Mouse (Mus musculus): ENCODE measurements at regions not wholly inside any gene's neighbourhood (a gene's known extent, or its start where the extent isn't known, plus 50 kb on each side); places are given as distances from the start of the nearest gene placed in this dataset.

- DNase-seq (ENCODE audit: low spot score): no peak
These were observed 97.7 kb downstream of the Rplp1 start for GRCm38 (mm10) chr9:61816589-61817179.

- no peak for DNase-seq (ENCODE audit: low spot score)
These were observed 98.3 kb downstream of the Rplp1 start for GRCm38 (mm10) chr9:61815995-61816394.

GRCm38 (mm10) chr9:61813291-61813690, 101.1 kb downstream of the Rplp1 start:
- no peak for DNase-seq (ENCODE audit: low spot score)

GRCm38 (mm10) chr9:61812315-61812714, 102.0 kb downstream of the Rplp1 start:
- no peak for DNase-seq (ENCODE audit: low spot score)

GRCm38 (mm10) chr9:61810456-61810855, 103.9 kb downstream of the Rplp1 start:
- DNase-seq (ENCODE audit: low spot score): no peak

- DNase-seq (ENCODE audit: low spot score): no peak
These were observed 105.8 kb downstream of the Rplp1 start for GRCm38 (mm10) chr9:61808351-61809225.

- DNase-seq (ENCODE audit: low spot score): no peak
These were observed 108.4 kb downstream of the Rplp1 start for GRCm38 (mm10) chr9:61805971-61806370.

GRCm38 (mm10) chr9:61803555-61803954, 110.8 kb downstream of the Rplp1 start:
- no peak for DNase-seq (ENCODE audit: low spot score)

GRCm38 (mm10) chr9:61802694-61803093, 111.6 kb downstream of the Rplp1 start:
- DNase-seq (ENCODE audit: low spot score): no peak

GRCm38 (mm10) chr9:61799535-61799934, 114.8 kb downstream of the Rplp1 start:
- DNase-seq (ENCODE audit: low spot score): no peak

- no peak for DNase-seq (ENCODE audit: low spot score)
These were observed 118.4 kb downstream of the Rplp1 start for GRCm38 (mm10) chr9:61795910-61796309.

GRCm38 (mm10) chr9:61791435-61792064, 122.8 kb downstream of the Rplp1 start:
- no peak for DNase-seq (ENCODE audit: low spot score)

GRCm38 (mm10) chr9:61790849-61791248, 123.5 kb downstream of the Rplp1 start:
- no peak for DNase-seq (ENCODE audit: low spot score)

GRCm38 (mm10) chr9:61789066-61789897, 125.1 kb downstream of the Rplp1 start:
- DNase-seq (ENCODE audit: low spot score): no peak

GRCm38 (mm10) chr9:61781469-61781868, 132.9 kb downstream of the Rplp1 start:
- DNase-seq (ENCODE audit: low spot score): no peak

- no peak for DNase-seq (ENCODE audit: low spot score)
These were observed 134.0 kb downstream of the Rplp1 start for GRCm38 (mm10) chr9:61780186-61780939.

GRCm38 (mm10) chr9:61779165-61779564, 135.2 kb downstream of the Rplp1 start:
- no peak for DNase-seq (ENCODE audit: low spot score)

- no peak for DNase-seq (ENCODE audit: low spot score)
These were observed 137.9 kb downstream of the Rplp1 start for GRCm38 (mm10) chr9:61776446-61776845.

- no peak for DNase-seq (ENCODE audit: low spot score)
These were observed 144.0 kb downstream of the Rplp1 start for GRCm38 (mm10) chr9:61770207-61770955.

- DNase-seq (ENCODE audit: low spot score): no peak
These were observed 148.2 kb downstream of the Rplp1 start for GRCm38 (mm10) chr9:61766187-61766586.
